Mouse (Mus musculus) liver, embryonic 12.5 days (tissue): ENCODE results near the gene Dus2. TPM values are rescaled to one million over a fixed set of nuclear protein-coding genes. Genes with fewer than 3 reads are reported as not detected.

Experiments used
- microRNA-seq: library from miRNA; unstranded; fragments of <30 nt; microRNA quantifications from one replicate; pipeline ENCODE4, GENCODE M21; 2017
- polyA plus RNA-seq: library from polyadenylated mRNA; unstranded; fragments of >200 nt; fragmentation: Nextera tagmentation; extraction: Ambion mirVana; gene quantifications from 2 replicates; pipeline ENCODE4 v1.2.1, GENCODE M21; 2016

The Dus2 gene
- polyA plus RNA-seq, 1 experiment from 2014 or later: 16.5 TPM

Small RNA genes within 50 kb of the gene (microRNA-seq; reads per million reads assigned to microRNA genes)
- gene Mir7074: not detected

Other genes with a start within 250 kb of the Dus2 start
- 4.5 and 5.1 TPM in 2 replicates for gene Gfod2, start 232.7 kb upstream of the Dus2 start, polyA plus RNA-seq
- 37.7 and 37.8 TPM in 2 replicates for gene Ranbp10, start 164.0 kb upstream of the Dus2 start, polyA plus RNA-seq
- gene Tsnaxip1, start 163.6 kb upstream of the Dus2 start, polyA plus RNA-seq: 0.12 and 0.19 TPM in 2 replicates
- gene Cenpt, start 138.1 kb upstream of the Dus2 start, polyA plus RNA-seq: 29.0 and 29.2 TPM in 2 replicates
- 53.0 and 53.2 TPM in 2 replicates for gene Thap11, start 136.2 kb upstream of the Dus2 start, polyA plus RNA-seq
- 180 and 183 TPM in 2 replicates for gene Nutf2, start 130.8 kb upstream of the Dus2 start, polyA plus RNA-seq
- 30.1 and 30.9 TPM in 2 replicates for gene Edc4, start 110.5 kb upstream of the Dus2 start, polyA plus RNA-seq
- gene Nrn1l, start 97.8 kb upstream of the Dus2 start, polyA plus RNA-seq: 0.29 TPM in 1 of 2 replicates, not detected in the other
- 13.1 and 14.3 TPM in 2 replicates for gene Pskh1, start 90.9 kb upstream of the Dus2 start, polyA plus RNA-seq
- gene Ctrl, start 57.5 kb upstream of the Dus2 start, polyA plus RNA-seq: 0.94 and 1.0 TPM in 2 replicates
- gene Psmb10, start 52.9 kb upstream of the Dus2 start, polyA plus RNA-seq: 77.2 and 84.6 TPM in 2 replicates
- 26.3 and 29.2 TPM in 2 replicates for gene Lcat, start 48.0 kb upstream of the Dus2 start, polyA plus RNA-seq
- gene Slc12a4, start 25.2 kb upstream of the Dus2 start, polyA plus RNA-seq: 18.2 and 18.6 TPM in 2 replicates
- not detected in 2 replicates for gene Dpep3, start 11.9 kb upstream of the Dus2 start, polyA plus RNA-seq
- not detected in 2 replicates for gene Dpep2nb, start 14.6 kb downstream of the Dus2 start, polyA plus RNA-seq
- 14.7 TPM in 2 replicates for gene Ddx28, start 20.5 kb downstream of the Dus2 start, polyA plus RNA-seq
- 5.0 and 5.8 TPM in 2 replicates for gene Nfatc3, start 67.5 kb downstream of the Dus2 start, polyA plus RNA-seq
- gene Esrp2, start 145.6 kb downstream of the Dus2 start, polyA plus RNA-seq: 6.6 and 7.9 TPM in 2 replicates
- gene Pla2g15, start 159.1 kb downstream of the Dus2 start, polyA plus RNA-seq: 9.8 TPM in 2 replicates
- gene Slc7a6, start 177.5 kb downstream of the Dus2 start, polyA plus RNA-seq: 17.4 and 22.2 TPM in 2 replicates
- gene Slc7a6os, start 219.6 kb downstream of the Dus2 start, polyA plus RNA-seq: 20.1 and 21.9 TPM in 2 replicates
- gene Prmt7, start 219.6 kb downstream of the Dus2 start, polyA plus RNA-seq: 43.2 and 45.6 TPM in 2 replicates